Mouse (Mus musculus) embryonic fibroblast, embryonic 13.5 days (primary cell): ENCODE measurements at regions not wholly inside any gene's neighbourhood (a gene's known extent, or its start where the extent isn't known, plus 50 kb on each side); places are given as distances from the start of the nearest gene placed in this dataset.

Experiments
- CTCF ChIP-seq: IDR thresholded peaks from 2 replicates; pipeline ENCODE4 v1.5.1; 2011; ENCODE audit warnings: mild to moderate bottlenecking, control low read depth, low read length, moderate library complexity, borderline replicate concordance; ENCODE audit not compliant: insufficient read depth
- POLR2A ChIP-seq: IDR thresholded peaks from 2 replicates; pipeline ENCODE4 v1.6.1; 2011; ENCODE audit warnings: low read depth, mild to moderate bottlenecking, control low read depth, low read length, moderate library complexity

DNA sequence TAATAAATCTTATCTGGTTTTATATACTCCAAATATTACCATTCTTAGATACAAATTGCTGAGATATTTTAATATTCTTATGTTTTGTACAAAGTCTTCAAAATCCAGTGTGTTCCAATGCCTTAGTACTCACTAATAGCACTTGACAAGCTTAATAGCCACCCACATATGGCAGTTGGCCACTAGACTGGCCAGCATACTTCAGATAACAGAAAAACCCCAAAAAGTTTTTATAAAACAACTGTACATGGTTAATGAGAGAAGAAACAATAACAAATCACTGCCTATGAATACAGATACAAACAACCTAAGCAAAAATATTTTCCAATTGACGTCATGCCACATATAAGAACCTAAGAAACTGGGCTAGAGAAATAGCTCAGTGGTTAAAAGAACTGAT lies 100.8 kb upstream of the Nxt1 start:
- TF ChIP-seq CTCF (no peak), POLR2A (no peak)
